Mouse (Mus musculus) cerebellum, adult 11-12 months (tissue): ENCODE measurements around the gene Cnih3.

Source experiments
- DNase-seq: peaks from one replicate; pipeline ENCODE4 v3.0.0; 2022

The Cnih3 gene

DNA sequence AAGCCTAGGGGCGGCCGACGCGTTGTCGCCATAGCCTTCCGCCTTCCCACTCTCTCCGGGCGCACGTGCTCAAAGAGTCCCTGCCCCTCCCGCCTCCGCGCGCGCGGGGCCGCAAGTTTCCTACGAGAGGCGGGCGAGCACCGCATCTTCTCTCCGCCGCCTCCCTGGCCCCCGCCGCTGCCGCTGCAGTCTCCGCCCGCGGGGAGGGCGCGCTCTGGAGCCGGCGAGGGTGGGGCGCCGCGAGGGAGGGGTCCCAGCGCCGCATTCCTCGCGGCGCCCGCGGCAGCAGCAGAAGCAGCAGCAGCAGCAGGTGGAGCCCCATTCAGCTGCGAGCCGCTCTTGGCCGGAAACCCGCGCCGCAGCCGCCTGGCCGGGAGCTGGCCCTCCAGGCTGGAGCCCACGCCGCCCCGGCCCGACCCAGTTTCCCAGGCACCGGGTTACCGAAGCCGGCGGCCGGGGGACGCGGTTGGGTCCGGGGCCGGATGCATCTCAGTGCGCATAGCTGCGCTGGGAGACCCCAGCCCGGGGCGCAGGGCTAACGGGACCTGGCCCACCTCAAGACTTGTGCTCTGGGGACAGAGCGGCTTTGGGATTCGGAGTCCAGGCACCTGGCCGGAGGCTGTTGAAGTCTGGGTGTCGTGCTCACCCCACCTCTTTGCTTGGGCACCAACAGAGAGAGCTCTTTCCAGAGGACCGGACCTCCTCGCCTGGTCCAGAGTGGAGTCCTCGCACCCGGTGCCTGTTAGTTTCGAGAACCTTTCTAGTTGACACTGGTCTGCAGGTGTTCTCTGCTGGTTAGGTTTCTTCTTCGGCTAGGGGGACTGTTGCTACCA lies at the start of gene Cnih3:
Cnih3 (plus strand) TSS at position 262 of the 833 bp plus-strand sequence.
- DNase-seq, result no peak

DNA sequence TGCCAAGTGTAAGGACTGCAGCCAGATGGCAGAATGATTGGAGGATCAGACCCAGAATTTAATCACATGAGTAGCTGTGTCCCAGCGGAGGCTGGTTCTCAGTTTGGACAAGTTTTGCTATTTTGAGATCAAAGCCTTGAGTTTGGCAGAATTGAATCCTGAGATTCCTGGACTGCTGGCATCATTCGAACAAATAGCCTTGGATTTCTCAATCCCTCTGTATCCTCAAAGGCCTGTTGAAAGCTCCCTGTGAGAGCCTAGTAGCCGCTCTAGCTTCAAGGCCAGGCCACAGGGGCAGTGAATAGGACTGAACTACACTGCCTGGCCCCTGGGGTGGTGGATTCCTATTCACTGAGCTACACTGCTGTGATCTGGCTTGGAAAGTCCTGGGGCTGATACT lies 44.4 kb upstream of the Cnih3 start:
- DNase-seq, result no peak

DNA sequence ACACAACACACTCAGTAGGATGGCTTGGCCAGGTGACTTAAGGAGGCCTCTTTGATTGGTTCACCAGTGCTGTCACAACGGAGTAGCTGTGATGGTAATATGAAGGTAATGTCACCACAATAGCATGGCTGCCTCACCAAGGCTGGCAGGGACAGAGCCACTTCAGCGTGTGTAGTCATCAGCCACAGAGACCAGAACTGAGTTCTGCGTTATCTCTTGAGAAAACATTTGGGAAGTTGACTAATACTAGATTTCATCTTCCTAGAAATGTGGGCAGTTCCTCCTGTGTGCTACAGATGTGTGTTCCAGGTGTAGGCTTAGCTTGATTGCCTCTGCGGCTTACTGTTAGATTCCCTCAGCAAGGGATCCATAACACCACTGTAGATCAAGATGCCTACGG lies 41.7 kb upstream of the Cnih3 start:
- DNase-seq, result no peak

DNA sequence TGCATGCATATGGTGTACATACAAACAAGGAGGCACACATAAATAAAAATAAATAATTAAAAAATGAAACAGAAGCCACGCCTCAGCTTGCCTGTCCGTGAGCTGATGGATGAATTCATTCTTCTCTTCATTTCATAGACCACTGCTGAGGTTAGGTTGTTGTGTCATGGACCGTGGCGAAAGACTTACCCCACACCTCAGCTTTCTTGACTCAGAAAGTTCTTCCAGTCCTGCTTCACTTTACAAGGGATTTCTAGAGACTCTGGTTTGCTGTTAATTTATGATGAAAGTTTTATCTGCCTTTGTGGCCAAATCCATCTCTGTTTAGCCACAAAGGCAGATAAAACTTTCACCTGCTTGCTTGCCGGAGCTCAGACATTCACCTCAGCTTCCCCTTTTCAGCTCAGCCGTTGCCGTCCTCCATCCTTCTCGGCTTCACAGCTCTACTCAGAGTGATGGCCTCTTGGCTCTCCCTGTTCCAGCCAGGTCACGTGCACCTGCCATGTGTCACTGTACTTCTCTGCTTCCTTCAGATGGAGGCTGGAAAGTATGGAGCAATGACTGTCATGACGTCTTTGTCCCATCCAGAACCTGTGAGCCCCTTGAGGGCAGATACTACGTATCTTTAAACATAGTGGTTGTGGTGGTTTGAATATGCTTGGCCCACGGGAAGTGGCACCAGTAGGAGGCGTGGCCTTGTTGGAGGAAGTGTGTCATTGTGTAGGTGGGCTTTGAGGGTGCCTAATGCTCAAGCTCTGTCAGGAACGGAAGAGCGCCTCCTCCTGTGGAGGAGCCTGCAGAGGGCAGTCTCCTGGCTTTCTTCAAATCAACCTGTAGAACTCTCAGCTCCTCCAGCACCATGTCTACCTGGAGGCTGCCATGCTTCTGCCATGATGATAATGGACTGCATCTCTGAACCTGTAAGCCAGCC lies 40.0 kb upstream of the Cnih3 start:
- no peak for DNase-seq

DNA sequence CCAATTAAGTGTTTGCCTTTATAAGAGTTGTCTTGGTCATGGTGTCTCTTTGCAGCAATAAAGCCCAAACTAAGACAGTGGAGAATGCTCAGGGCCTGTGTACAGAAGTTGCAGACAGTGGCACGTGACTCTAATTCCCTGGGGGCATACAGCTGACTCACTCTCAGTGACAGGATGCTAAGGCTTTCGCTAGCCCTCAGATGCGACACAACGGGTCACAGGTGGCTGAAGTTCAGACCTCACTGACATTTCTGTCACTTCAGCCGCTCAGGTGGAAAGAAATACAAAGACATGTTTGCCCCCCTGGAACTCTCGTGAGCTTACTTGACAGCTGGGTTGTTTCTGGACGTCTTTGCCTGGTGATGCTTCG lies 39.4 kb upstream of the Cnih3 start:
- DNase-seq, result no peak

DNA sequence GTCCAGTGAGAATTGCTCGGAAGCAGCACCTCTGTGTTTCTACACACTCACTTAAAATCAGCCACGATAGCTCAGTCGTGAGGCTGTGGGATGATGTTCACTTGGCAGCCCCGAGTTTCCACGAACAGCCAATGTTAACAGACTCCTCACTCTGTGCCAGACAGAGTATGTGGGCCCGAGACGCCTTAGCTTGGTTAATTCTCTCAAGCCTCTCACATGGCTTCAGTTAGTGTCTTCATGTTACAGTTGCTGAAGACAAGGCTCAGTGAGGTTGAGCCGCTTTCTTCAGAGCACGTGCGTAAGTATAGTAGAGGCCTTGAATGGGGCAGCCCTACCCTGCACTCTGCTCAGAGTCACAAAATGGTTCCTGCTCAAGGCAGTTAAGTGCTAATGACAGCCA lies 38.1 kb upstream of the Cnih3 start:
- DNase-seq, result no peak

DNA sequence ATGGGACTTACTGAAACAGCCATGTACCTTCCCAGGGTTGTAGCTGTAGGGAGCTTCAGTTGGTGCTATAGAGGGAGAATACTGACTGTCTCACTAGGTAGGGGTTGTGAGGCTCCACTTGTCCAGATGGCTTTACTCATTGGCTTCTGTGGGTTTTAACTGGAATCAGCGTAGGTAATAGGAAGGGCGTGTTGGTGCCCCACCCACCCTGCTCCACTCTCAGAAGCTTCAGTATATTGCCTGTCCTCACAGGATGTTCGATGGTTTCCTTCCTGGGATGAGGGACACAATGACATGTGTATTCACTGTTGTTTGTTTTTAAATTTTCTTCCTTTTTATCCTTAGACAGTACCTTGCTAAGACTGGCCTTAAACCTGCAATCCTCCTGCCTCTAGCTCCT lies 37.1 kb upstream of the Cnih3 start:
- DNase-seq, result no peak

DNA sequence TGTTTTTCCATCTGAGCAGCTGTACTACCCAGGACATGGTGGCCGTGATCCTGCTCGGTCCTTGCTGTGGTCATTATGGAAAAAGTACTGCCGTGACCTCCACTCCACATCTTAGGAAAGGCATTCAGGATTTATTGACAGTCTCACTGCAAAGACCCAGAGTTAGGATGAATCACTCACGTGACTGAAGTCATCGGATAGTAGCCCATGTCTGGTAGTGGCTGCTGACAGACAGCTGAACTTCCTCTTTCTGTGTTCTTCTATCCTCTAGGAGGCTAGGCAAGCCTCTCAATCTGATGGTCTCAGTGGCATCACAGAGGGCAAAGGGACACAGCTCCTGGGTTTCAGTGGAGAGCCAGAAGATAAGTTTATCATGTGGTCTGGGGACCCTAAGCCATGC lies 35.9 kb upstream of the Cnih3 start:
- DNase-seq, result no peak

DNA sequence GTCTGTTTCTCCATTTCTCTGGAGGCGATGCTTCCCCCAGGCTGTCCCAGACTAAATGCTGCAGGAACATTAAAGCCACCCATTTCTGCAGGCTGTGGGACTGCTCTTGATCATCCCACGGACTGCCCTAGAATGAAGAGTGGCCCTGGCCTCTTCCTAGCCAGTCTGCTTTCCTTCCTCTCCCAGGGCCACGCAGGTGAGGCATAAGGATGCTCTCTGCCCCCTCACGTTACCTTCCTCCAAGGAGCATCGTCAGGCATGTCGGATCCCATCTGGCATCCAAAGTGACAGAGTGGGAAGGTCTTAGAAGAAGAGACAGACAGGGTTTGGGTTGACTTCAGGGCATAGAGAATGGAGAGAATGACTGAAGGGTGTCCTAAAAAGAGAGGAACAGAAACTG lies 33.0 kb upstream of the Cnih3 start:
- no peak for DNase-seq

DNA sequence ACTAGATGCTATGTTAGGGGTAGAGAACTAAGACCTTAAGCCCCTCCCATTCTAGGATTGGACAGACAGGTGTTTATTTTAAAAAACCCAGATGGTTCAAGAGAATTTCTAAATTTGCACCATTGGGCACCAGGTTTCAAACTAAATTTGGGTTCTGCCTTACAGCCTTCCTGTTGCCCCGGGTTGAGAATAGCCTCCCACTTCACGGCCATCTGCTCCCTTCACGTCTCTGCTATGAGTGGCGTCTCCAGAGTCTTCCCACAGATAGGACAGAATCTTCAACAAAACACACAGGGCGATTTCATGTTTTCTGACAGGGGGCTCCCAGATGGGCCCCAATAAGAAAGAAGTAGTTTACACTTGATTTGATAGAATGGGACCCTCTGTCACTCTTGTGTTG lies 31.3 kb upstream of the Cnih3 start:
- no peak for DNase-seq

DNA sequence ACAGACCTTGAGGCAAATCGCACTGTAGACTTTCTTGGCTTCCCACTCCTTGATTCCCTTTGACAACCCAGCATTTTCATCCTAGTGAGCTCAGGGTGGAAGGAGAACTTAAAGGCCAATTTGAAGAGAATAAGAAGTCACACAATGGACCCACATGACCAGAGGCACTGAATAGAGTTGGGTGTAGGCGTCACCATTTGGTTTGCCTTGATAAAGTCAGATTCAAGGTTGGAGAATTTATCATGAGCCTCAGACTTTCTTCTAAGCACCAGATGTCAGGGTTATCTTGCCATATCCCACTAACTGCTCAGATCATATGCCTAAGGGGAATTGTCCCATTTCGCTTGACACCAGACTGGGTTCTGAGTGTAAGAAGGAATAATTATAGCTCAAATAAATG lies 29.3 kb upstream of the Cnih3 start:
- DNase-seq, result no peak

DNA sequence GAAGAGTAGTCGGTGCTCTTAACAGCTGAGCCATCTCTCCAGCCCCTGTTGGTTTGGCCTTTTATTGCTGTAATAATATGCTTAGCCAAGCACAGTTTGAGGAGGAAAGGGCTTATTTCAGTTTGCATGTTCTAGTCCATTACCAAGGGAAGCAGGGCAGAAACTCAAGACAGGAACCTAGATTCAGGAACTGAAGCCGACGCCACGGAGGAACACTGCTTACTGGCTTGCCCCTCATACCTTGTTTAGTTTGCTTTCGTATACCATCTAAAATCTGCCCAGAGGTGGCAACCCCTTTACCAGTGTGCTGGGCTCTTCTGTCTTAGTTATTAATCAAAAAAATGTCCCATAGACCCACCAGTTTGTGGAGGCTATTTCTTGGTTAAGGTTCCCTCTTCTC lies 25.3 kb upstream of the Cnih3 start:
- no peak for DNase-seq

DNA sequence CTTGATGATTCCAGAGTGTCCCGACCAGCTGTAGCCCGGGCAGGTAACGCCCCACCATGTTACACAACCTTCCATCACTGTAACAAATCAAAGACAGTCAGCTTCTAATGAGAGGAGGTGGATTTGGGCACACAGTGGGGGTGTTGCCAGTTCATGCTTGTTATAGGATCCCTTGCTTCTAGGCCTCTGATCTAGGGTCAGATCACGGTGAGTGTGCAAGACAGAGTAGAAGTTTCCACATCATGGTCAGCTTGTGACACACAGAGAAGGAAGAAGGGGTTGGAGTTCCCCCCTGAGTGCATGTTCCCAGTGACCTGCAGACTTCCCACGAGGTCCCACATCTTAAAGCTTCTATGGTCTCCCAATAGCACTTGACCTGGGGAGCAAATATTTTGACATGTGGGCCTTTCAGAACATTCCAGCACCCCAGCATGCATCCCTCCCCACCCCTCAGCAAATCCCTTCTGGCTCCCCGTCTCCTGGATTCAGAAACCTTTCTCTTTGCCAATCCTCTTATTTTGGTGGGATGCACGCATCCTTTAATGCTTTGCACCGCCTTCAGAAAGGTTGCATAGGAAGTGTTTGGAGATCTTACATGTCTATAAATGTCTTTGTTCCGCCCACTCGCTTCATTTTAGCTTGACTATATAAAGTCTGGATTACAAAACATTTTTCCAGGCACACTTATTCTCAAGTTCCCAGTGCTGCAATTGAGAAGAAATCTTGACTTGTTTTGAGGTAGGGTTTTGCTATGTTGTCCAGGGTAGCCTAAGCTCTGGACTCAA lies 24.6 kb upstream of the Cnih3 start:
- no peak for DNase-seq

DNA sequence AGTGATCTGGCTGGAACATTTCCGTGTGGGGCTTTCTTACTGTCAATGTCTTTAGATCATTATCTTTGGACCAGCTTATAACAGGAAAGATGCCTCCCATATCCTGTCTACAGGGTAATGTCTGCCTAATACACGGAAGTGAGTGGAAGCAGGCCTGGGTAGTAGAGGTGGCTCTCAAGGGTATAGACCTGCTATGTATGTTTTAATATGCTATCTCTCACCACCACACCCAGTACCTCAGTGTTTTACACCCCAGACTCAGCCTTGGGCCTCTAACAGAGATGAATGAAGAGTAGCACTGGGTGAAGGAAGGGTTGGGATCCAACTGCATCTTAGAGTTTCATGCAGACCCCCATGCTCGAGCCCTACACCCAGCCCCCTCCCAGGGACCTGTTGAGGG lies 23.3 kb upstream of the Cnih3 start:
- no peak for DNase-seq

DNA sequence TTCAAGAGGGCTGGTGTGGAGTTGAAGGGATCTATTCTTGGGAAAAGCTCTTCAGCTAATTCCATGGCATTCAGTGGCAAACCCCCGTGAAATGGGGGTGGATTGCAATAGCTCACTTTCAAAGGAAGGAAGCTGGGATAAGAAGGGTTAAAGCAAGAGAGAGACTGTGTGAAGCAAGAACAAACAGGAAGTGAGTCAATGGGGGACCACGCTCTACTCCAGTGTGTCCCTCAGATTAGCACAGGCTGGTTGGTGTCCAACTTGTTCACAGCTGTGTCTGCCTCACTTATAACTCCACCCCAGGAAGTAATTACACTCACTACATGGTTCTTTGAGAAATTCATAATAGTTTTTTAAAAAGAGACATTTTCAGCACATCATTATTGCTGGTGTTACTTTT lies 19.8 kb upstream of the Cnih3 start:
- no peak for DNase-seq

DNA sequence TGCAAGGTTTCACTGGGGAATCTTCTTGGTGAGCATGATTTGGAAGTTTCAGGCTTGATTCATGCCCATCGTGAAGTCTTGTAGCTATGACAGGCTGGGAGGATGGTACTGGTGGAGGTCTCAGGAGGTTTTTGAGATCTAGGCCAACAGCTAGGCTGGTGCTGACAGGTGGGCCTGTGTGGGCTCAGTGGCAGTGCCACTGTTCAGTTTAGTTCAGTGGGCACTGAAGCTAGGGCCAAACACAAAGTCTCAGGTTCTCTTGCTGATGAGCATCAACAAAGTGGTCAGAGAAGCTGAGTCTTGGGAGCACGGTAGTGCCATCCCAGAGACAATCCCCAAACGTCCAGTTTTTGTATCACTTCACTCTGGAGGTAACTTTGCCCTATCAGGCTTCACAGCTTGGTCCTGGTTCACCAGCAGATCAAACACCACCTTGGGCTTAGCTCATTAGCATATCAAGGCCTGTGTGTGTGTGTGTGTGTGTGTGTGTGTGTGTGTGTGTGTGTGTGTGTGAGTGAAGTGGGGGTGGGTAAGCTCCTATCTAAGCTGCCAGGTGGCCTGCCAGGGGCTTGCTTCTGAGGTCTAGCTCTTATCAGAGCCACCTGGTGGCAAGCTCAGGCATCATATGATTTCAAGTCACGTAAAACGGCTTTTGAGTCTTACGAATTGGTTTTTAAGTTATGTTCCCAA lies 18.0 kb upstream of the Cnih3 start:
- DNase-seq, result no peak

DNA sequence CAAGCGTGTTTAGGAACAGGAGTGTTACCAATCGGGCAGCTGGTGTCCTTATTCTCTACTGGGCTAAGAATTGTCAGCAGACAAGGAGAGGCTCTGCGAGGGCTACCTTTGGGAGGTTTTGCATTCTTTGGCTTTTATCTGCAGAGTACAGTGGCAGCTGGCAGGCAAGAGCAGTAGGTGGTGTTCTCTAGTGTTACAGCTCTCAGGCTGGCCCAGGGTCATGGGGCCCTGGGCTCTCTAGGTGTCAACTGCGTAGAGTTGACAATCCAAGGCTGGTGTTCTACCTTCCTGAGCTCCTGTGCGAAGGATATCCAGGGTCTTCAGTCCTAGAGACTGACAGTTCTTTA lies 17.4 kb upstream of the Cnih3 start:
- DNase-seq, result no peak

DNA sequence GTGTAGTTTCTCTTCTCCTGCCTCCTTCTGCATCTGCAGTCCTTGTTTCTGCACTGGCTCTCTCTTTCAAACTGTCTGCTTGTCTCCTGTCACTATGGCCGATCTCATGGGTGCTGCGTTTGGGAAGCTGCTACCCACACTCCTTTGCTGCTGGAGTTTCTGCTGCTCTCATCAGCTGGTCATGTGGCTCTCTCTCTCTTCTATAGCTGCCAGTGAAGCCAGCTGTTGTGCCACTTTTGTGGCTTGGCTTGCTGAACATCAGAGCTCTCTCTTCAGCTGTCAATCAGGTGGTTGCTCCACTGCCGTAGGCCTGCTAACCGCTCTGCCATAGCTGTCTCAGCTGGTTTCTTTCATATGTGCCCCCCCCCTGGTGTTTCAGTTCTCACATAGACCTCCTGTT lies 17.0 kb upstream of the Cnih3 start:
- no peak for DNase-seq

DNA sequence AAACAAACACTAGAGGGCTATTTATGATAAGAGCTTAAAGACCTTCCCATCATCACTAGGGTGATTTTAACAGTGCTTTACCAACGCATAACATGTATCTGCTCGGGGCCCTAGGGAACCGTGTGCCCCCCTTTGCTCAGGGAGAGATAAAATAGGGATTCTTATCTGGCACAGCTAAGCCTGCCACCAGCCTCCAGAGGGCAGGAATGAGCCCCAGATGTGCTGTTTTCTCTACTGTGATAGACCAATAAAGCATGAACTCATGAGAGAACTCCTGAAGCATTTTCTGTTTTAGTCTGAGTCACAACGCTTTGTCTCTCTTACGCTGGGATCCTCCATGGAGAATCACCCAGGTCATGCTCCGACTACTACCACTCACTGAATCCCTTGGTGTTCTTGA lies 15.6 kb upstream of the Cnih3 start:
- DNase-seq, result no peak

DNA sequence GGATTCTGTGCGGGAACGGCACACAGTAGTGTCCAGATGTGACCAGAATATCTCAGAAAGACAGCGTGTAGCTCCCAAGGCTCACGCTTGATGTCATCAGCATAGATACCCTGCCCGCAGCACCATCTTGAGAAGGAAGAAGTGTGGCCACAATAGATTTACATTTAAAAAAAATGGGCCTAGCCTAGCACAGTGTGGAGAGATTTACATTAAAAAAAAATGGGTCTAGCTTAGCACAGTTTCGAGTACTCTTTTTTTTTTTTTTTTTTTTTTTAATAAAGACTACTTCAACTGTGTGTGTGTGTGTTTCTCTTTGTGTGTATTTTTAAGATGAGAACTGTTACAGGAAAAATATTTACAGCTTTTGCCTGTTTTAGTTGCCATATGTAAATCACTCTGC lies 13.3 kb upstream of the Cnih3 start:
- DNase-seq, result no peak

DNA sequence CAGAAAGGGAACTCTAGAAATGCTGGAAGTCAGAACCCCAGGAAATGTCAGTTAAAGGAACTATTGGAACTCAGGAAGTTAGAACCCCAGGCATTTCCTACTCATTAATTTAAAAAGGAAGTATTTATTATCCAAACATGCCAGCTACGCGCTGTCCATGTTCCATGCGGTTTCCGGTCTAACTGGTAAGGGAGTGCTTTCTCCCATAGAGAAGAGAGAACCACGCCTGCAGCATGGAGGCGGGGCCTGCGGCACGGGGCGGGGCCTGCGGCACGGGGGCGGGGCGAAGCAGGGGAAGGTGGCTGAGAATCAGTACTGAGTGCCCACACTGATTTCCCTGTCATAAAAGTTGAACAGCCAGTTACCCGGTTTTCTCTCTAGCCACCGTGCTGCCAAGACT lies 6.9 kb upstream of the Cnih3 start:
- DNase-seq, result no peak

DNA sequence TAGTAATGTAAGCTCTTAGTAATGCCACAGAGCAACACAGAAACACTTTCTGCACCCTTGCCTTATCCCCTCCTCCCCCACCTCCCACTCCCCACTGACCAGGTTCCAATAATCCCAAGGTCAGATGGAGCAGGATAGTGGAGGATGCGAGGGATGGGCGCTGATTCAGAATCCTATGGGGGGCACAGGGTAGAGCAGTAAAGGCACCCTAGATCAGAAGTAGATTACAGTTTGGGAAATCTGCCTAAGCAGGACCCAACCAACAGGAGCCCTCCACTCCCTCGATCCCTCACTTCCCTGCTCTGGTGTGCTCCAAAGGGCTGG lies 423 bp upstream of the Cnih3 start:
- DNase-seq, result no peak
